Mouse (Mus musculus) neural tube, embryonic 11.5 days (tissue): ENCODE measurements around the gene Zic4. TPM values are rescaled to one million over a fixed set of nuclear protein-coding genes. Genes with fewer than 3 reads are reported as not detected.

Experiments used
- ATAC-seq: fragments of 200-750 bp; cut with Nextera tagmentation; 2 replicates; pipeline ENCODE4 v1.8.0; 2017; ENCODE audit warnings: moderate number of reproducible peaks, mild to moderate bottlenecking, moderate TSS enrichment, moderate library complexity; ENCODE audit not compliant: insufficient read depth, low FRiP score, low TSS enrichment
- DNase-seq: peaks from one replicate; pipeline ENCODE4 v3.0.0-alpha.2; 2015; ENCODE audit warnings: low spot score
- H3K27ac ChIP-seq: fragments of 300-500 bp; sonication (generic); 2 replicates; pipeline ENCODE4 v1.5.1; 2014; ENCODE audit warnings: low read depth, mild to moderate bottlenecking, low read length
- H3K27me3 ChIP-seq: fragments of 300-500 bp; sonication (generic); 2 replicates; pipeline ENCODE4 v1.6.1; 2014; ENCODE audit warnings: mild to moderate bottlenecking, low read length, mixed read lengths; ENCODE audit not compliant: control insufficient read depth, insufficient read depth
- H3K36me3 ChIP-seq: fragments of 300-500 bp; sonication (generic); 2 replicates; pipeline ENCODE4 v1.6.1; 2014; ENCODE audit warnings: mild to moderate bottlenecking, low read length, moderate library complexity, mixed read lengths; ENCODE audit not compliant: control insufficient read depth, insufficient read depth
- H3K4me1 ChIP-seq: fragments of 300-500 bp; sonication (generic); 2 replicates; pipeline ENCODE4 v1.6.1; 2014; ENCODE audit warnings: low read length, mixed read lengths; ENCODE audit not compliant: control insufficient read depth, insufficient read depth
- H3K4me2 ChIP-seq: fragments of 300-500 bp; sonication (generic); 2 replicates; pipeline ENCODE4 v1.6.1; 2014; ENCODE audit warnings: low read depth, mild to moderate bottlenecking, moderate library complexity
- H3K4me3 ChIP-seq: fragments of 300-500 bp; sonication (generic); 2 replicates; pipeline ENCODE4 v1.5.1; 2014; ENCODE audit warnings: low read depth, low read length
- H3K9ac ChIP-seq: fragments of 300-500 bp; sonication (generic); 2 replicates; pipeline ENCODE4 v1.6.1; 2014; ENCODE audit warnings: mild to moderate bottlenecking, low read length
- H3K9me3 ChIP-seq: fragments of 300-500 bp; sonication (generic); 2 replicates; pipeline ENCODE4 v1.6.1; 2016; ENCODE audit warnings: low read length; ENCODE audit not compliant: control insufficient read depth
- WGBS: fragments of 180-500 bp; shearing (Covaris S2); extraction: QIAGEN DNeasy Blood & Tissue Kit; methylation state at CpG from one replicate; pipeline ENCODE4 v1.1.7; 2014; 5-methylcytosine and 5-hydroxymethylcytosine counted together
- polyA plus RNA-seq: library from polyadenylated mRNA; unstranded; fragments of >200 nt; fragmentation: Nextera tagmentation; extraction: Ambion mirVana; gene quantifications from 2 replicates; pipeline ENCODE4 v1.2.1, GENCODE M21; 2014

Gene Zic4
- polyA plus RNA-seq, 1 experiment from 2014 or later, result 58.1 TPM

DNA sequence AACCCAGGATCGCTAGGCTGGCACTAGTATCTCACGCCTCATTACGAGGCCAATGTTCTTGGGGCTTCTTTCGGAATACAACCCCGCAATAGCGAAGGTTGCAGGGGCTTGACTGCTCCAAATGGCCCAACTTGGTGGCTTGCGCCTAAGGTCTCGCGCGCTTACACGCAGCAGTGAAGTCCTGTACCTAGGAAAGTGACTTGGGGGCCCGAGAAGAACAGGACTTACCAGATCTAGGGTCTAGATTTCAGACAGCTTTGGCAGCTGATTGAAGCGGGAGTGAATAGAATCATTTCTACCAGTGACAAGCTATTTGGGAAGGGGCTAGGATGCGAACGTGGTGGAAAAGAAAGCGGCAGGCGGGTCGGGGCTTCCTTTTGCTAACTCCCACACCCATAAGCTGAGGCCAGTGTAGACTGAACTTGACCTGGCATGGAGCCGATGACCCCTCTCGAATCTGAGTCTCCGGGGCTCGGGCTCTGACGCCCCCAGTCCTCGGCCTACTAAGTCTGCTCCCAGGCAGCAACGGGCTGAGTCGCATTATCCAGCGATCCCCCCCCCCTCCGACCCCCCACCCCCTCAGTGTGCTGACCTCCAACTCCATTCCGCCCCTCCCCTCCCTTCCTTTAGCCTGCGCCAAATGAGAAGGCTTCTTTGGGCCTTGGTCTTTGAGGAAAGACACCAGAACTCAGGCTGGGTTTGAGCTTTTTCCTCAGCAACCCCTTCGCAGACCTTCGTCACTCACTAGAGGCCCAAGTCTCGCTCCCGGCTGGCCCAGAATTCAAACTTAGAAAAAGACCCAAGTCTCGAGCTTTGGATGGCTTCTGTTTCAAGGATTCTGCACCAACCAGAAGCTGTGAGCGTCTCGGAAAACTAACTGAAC lies 8.4 kb upstream of the Zic4 start:
- peaks cover 3% of the 10 kb centered on the region; the same call in 1 of the 2 replicates for H3K4me1 ChIP-seq
- WGBS, result 2% methylated on average over 34 of the region's 37 CpGs
- peak overlapping the region; percentile 81 for H3K27ac ChIP-seq
- peak overlapping the region; percentile 35 for H3K4me2 ChIP-seq
- H3K27me3 ChIP-seq, result peaks cover 67% of the 10 kb centered on the region
- DNase-seq (peak; percentile 55), ATAC-seq (no peak)
- H3K9me3 ChIP-seq, result no peaks in the 10 kb centered on the region
- peak overlapping the region; percentile 26 for H3K4me3 ChIP-seq
- peak overlapping the region; percentile 49 for H3K9ac ChIP-seq
- no peaks in the 10 kb centered on the region for H3K36me3 ChIP-seq

DNA sequence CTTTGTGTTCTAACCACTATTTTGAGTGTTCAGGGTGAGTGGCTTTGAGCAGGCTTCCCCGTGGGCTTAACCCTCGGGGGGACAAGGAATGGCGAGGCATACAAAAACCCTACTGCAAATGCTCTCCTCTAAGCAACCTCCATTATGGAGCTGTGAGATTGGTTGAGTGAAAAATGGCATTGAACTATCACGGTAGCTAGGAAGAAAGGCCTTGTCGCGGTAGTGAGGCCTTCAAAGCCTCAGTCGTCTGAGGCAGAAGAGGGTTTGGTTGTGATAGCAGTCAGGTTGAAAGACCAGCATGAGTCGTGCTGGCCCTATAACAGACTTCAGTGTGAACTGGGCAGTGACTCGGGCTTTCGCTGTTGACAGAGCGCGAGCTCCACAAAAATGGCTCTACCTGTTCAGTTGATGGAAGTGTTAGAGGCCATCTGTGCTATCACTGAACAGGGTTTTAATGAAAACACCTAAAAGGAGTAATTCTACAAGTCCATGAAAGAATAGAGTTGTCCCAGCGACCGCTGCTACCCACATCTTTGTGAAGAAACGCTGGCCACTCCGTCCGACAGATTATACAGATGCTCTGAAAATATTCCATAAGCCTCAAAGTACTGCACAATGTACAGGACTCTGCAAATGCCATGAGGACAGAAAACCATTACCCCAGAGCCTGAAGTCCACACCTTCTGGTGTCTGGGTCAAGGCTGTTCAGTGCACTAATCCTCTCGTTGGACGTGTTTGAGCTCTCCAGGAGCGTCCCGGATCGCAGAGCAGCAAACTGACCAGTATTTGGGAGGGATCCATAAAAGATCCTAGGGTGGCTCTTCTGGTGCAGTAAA lies 7.6 kb upstream of the Zic4 start:
- DNase-seq, result peak; percentile 52
- no peaks in the 10 kb centered on the region for H3K36me3 ChIP-seq
- 3% methylated on average over 22 of the region's 22 CpGs for WGBS
- H3K4me1 ChIP-seq, result peaks cover 3% of the 10 kb centered on the region; the same call in 1 of the 2 replicates
- H3K9me3 ChIP-seq, result no peaks in the 10 kb centered on the region
- H3K9ac ChIP-seq, result peak overlapping the region; percentile 49
- peaks cover 67% of the 10 kb centered on the region for H3K27me3 ChIP-seq
- H3K27ac ChIP-seq, result peak overlapping the region; percentile 81
- no peak for ATAC-seq
- peak overlapping the region; percentile 35 for H3K4me2 ChIP-seq
- peak overlapping the region; percentile 26 for H3K4me3 ChIP-seq

DNA sequence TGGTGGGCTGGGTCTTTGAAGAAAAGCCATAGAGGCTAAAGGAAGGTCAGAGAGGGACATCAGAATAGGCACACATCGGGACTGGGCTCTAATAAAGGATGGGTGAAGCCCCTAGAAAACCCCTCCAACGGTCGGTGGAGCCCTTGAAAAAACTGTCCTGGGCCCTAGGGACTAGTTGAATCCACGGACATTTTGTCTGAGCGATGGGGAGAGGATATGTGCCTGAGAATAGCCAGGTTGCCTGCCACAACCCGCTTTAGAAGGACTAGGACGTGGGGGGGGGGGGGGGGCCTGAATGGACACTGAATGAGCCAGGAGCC lies 7.0 kb upstream of the Zic4 start:
- DNase-seq (no peak), ATAC-seq (no peak; the same call in 1 of the 2 replicates)
- 0% methylated on average over 7 of the region's 7 CpGs for WGBS
- H3K9me3 ChIP-seq, result no peaks in the 10 kb centered on the region
- H3K4me1 ChIP-seq, result peaks cover 3% of the 10 kb centered on the region; the same call in 1 of the 2 replicates
- H3K27me3 ChIP-seq, result peaks cover 66% of the 10 kb centered on the region
- peak overlapping the region; percentile 35 for H3K4me2 ChIP-seq
- no peaks in the 10 kb centered on the region for H3K36me3 ChIP-seq
- peak overlapping the region; percentile 26 for H3K4me3 ChIP-seq
- peak overlapping the region; percentile 49 for H3K9ac ChIP-seq
- H3K27ac ChIP-seq, result peak overlapping the region; percentile 81

DNA sequence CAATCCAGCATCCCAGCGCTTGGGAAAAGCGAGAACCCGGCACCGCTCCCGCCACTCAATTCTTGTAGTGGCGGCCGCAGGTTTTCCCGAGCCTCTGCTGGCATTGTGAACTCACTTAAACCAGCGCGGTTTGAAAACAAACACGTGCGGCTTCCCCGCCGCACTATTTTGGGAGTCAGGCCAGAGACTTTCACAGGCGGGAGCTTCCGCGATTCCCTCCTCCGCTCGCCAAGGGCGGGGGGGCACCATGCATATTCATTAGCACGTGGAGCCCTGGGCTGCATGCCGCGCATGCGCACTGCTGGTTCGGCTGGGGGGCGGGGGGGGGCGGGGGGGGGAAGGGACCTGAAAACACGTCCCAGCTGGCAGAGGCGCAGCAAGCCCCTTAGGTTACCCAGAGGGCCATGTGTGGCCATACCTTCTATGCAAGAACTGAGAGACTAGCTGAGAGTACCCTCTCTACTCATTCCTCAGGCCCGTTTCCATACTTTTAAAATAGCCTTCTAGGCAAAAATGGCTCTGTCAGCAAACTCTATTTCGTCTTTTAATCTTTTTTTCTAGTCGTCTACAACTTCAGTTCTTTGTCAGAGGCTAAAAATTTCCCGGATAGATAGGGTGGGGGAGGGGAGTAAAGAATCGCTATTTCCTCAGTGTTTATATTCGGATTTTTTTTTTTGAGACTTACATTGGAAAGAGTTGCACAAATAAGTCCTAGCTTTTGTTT lies 6.4 kb upstream of the Zic4 start:
- ATAC-seq, result peak; percentile 78
- peak; percentile 89 for DNase-seq
- Histone ChIP-seq H3K4me2 (peak overlapping the region; percentile 35), H3K36me3 (no peaks in the 10 kb centered on the region), H3K9ac (peak overlapping the region; percentile 49), H3K27ac (peak overlapping the region; percentile 81), H3K4me3 (peak overlapping the region; percentile 26), H3K9me3 (no peaks in the 10 kb centered on the region), H3K4me1 (peaks cover 3% of the 10 kb centered on the region; the same call in 1 of the 2 replicates), H3K27me3 (peaks cover 63% of the 10 kb centered on the region)
- under 1% methylated on average over 34 of the region's 35 CpGs for WGBS

DNA sequence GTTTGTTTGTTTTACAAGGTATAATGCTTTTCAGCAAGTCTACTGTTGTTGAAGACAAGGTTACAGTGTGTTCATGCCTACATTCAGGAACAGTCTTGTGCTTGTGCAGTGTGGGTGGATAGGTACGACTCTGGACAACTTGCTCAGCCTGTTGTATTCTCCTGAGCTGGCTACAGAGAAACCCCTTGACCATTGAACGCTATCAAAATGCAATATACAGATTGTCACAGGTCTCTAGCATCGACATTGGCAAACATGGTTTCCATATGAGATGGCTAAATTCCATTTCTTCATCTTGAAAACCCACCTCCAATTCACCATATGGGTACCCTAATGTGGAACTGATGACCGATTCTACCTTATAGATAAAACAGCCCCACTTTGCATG lies 5.9 kb upstream of the Zic4 start:
- 0 out of 2 replicates have a peak overlapping the region, but pooled peaks have one; percentile 14 for H3K9ac ChIP-seq
- no peak overlapping the region for H3K4me3 ChIP-seq
- DNase-seq (peak; percentile 9), ATAC-seq (no peak)
- peaks cover 3% of the 10 kb centered on the region; the same call in 1 of the 2 replicates for H3K4me1 ChIP-seq
- no peaks in the 10 kb centered on the region for H3K9me3 ChIP-seq
- H3K27me3 ChIP-seq, result peaks cover 61% of the 10 kb centered on the region
- H3K36me3 ChIP-seq, result no peaks in the 10 kb centered on the region
- peak overlapping the region; percentile 27 for H3K4me2 ChIP-seq
- WGBS, result 9% methylated on average over 4 of the region's 4 CpGs
- peak overlapping the region; percentile 81 for H3K27ac ChIP-seq

DNA sequence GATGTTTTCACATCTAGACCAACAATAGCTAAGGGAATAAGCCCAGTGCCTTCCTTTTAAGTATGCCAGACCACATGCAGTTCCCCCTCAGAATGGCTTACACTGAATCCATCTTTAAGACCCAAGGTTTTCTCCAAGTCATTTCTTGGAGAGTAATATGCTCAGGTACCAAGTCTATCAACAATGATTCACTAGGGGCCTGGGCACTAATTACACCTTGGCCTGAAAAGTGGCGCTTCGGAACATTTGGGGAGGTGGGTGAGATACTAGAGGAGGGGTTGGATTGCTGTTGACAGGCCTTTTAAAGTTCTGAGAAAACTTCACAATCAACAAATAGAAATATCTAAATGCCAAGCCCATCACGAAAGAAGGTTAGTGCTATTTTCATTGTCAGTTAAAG lies 4.9 kb upstream of the Zic4 start:
- ATAC-seq (no peak), DNase-seq (no peak)
- H3K4me2 ChIP-seq, result peak overlapping the region; percentile 25; the same call in 1 of the 2 replicates
- H3K4me1 ChIP-seq, result no peaks in the 10 kb centered on the region; the same call in 1 of the 2 replicates
- H3K9me3 ChIP-seq, result no peaks in the 10 kb centered on the region
- peak overlapping the region; percentile 32; the same call in 1 of the 2 replicates for H3K9ac ChIP-seq
- peaks cover 53% of the 10 kb centered on the region for H3K27me3 ChIP-seq
- H3K36me3 ChIP-seq, result no peaks in the 10 kb centered on the region
- H3K4me3 ChIP-seq, result no peak overlapping the region
- WGBS, result 11% methylated on average over 3 of the region's 3 CpGs
- no peak overlapping the region for H3K27ac ChIP-seq

DNA sequence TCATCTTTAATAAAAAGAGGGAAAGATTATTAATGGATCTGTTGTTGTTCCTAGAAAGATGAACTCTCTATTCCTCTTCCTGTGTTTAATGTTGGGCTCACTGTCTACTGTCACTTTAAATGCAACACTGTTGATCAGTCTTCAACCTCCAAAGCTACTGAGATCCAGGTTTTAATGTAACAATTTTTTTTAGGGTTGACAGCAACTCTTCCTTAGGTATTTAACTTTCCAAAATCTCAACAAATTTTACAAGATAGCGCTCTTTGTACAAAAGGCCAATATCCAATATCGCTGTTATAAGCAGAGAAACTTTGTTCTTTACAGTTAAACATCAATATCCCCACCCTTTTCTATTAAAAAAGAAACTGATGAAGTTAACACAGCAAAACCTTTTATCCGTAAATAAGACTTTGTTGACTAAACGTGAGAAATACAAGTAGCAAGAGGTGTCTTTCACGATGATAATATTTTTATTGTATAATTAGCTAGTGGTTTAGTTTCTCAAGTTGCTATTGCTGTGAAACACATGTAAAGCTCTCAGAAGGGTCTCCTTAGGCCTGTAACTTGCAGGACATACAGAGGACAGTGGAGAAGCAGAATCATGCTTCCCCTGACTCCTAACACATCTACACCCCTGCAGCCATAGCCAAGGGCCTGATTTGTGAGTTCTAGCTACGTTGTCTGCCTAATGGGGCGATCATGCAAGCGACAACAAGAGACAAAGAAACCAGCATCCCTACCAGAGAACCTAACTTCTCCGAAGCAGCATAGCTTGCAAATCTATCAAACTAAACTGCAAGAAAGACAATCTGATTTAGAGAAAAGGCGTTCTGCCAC lies 3.1 kb upstream of the Zic4 start:
- Histone ChIP-seq H3K9ac (peak overlapping the region; percentile 79), H3K27ac (peak overlapping the region; percentile 72), H3K4me1 (no peaks in the 10 kb centered on the region; the same call in 1 of the 2 replicates), H3K4me3 (peak overlapping the region; percentile 39), H3K9me3 (no peaks in the 10 kb centered on the region), H3K4me2 (peak overlapping the region; percentile 60), H3K27me3 (peaks cover 60% of the 10 kb centered on the region), H3K36me3 (no peaks in the 10 kb centered on the region)
- DNase-seq (peak; percentile 65), ATAC-seq (no peak)
- WGBS, result 8% methylated on average over 10 of the region's 10 CpGs
